Mouse (Mus musculus) brain, embryonic 14.5 days (tissue): Measurements from ENCODE around the gene Cdc34b.

Experiments used
- CTCF ChIP-seq: fragments of 200-500 bp; IDR thresholded peaks from 2 replicates; pipeline ENCODE4 v1.5.1; 2012; ENCODE audit warnings: inconsistent platforms, mild to moderate bottlenecking, moderate library complexity, borderline replicate concordance; ENCODE audit not compliant: insufficient read depth, insufficient read length; ENCODE audit errors: extremely low read depth
- POLR2A ChIP-seq: fragments of 200-500 bp; IDR thresholded peaks from 2 replicates; pipeline ENCODE4 v1.6.1; 2012; ENCODE audit warnings: mild to moderate bottlenecking, inconsistent platforms, borderline replicate concordance; ENCODE audit not compliant: poor library complexity, insufficient read depth, insufficient read length, severe bottlenecking; ENCODE audit errors: extremely low read depth

DNA sequence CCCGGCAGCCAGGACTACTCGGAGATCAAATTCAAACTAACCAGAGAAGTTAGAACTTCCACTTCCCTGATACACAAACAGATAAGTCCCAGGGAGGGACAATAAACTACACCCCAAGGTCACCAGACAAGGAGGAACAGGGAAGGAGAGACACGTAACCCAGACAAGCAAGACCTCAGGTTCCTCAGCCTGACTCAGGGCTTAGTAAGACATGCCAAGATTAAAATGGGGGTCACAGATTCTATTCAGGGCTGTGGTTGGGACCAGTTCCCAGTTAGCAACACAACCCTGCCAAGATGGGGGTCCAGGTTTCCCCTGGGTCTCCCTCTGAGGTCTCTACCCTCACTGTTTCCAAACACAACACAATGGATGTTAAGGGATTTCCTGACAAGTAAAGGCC is 18.8 kb downstream of the Cdc34b start:
- TF ChIP-seq CTCF (no peak), POLR2A (no peak)
